Mouse (Mus musculus) c-Kit-positive CD71-positive TER-119-negative erythroid progenitor cells, embryonic 14.5 days (primary cell): ENCODE measurements around the gene Pou2f3.

ENCODE experiments used
- DNase-seq: peaks from one replicate; pipeline ENCODE4 v3.0.0-alpha.2; 2013; ENCODE audit warnings: low read depth

Pou2f3 gene

GRCm38 (mm10) chr9:43108081-43108480 is 102.1 kb downstream of the Pou2f3 start:
- no peak for DNase-seq

- DNase-seq, result no peak
These were observed 102.6 kb downstream of the Pou2f3 start for GRCm38 (mm10) chr9:43107555-43107954.

GRCm38 (mm10) chr9:43107187-43107517 is 103.0 kb downstream of the Pou2f3 start, which contains the start of gene Arhgef12:
TSS of gene Arhgef12 (minus strand) at chr9:43107239.
- no peak for DNase-seq

- DNase-seq, result no peak
These were observed 103.6 kb downstream of the Pou2f3 start for GRCm38 (mm10) chr9:43106426-43107186.

GRCm38 (mm10) chr9:43105664-43106361 is 104.4 kb downstream of the Pou2f3 start:
- DNase-seq, result no peak

- no peak for DNase-seq
These were observed 105.1 kb downstream of the Pou2f3 start for GRCm38 (mm10) chr9:43104873-43105663.

GRCm38 (mm10) chr9:43104526-43104872 is 105.7 kb downstream of the Pou2f3 start:
- no peak for DNase-seq

- no peak for DNase-seq
These were observed 106.4 kb downstream of the Pou2f3 start for GRCm38 (mm10) chr9:43103675-43104299.

GRCm38 (mm10) chr9:43102931-43103330 is 107.2 kb downstream of the Pou2f3 start:
- no peak for DNase-seq

GRCm38 (mm10) chr9:43101936-43102595 is 108.1 kb downstream of the Pou2f3 start:
- peak; percentile 81 for DNase-seq

- DNase-seq, result no peak
These were observed 111.2 kb downstream of the Pou2f3 start for GRCm38 (mm10) chr9:43098922-43099321.

- no peak for DNase-seq
These were observed 112.2 kb downstream of the Pou2f3 start for GRCm38 (mm10) chr9:43097801-43098557.

- DNase-seq, result no peak
These were observed 113.8 kb downstream of the Pou2f3 start for GRCm38 (mm10) chr9:43096337-43096736.

GRCm38 (mm10) chr9:43094828-43095227 is 115.3 kb downstream of the Pou2f3 start:
- DNase-seq, result no peak

GRCm38 (mm10) chr9:43093803-43094202 is 116.4 kb downstream of the Pou2f3 start:
- DNase-seq, result no peak

- DNase-seq, result no peak
These were observed 124.4 kb downstream of the Pou2f3 start for GRCm38 (mm10) chr9:43085686-43086285.

GRCm38 (mm10) chr9:43084496-43085362 is 125.4 kb downstream of the Pou2f3 start:
- DNase-seq, result no peak

- DNase-seq, result no peak
These were observed 126.6 kb downstream of the Pou2f3 start for GRCm38 (mm10) chr9:43083441-43084055.

GRCm38 (mm10) chr9:43078711-43079110 is 131.5 kb downstream of the Pou2f3 start:
- no peak for DNase-seq
